Mouse (Mus musculus) layer of hippocampus, postnatal 36 days (tissue): ENCODE results near the gene Dlec1. TPM values are rescaled to one million over a fixed set of nuclear protein-coding genes. Genes with fewer than 3 reads are reported as not detected.

ENCODE experiments used
- DNase-seq, 2 experiments: peaks; one replicate each; pipeline ENCODE4 v3.0.0; 2022
- total RNA-seq, 2 experiments: library from RNA; stranded (reverse); gene quantifications; 2 replicates each; pipeline ENCODE4 v1.2.3; 2021

Gene Dlec1
- 1 to 10 TPM; 4.3 to 4.4 TPM for total RNA-seq

- peak; percentile 72 to 79 for DNase-seq
Observed at GRCm38 (mm10) chr9:119101992-119102782, at the start of gene Dlec1. Gene Dlec1 (plus strand): TSS chr9:119102478.

- DNase-seq = no peak
Observed at GRCm38 (mm10) chr9:119053964-119054576, 48.2 kb upstream of the Dlec1 start.

- no peak for DNase-seq
Observed at GRCm38 (mm10) chr9:119055336-119055735, 46.9 kb upstream of the Dlec1 start.

- DNase-seq = no peak
Observed at GRCm38 (mm10) chr9:119058245-119058644, 44.0 kb upstream of the Dlec1 start.

GRCm38 (mm10) chr9:119060701-119061100 is 41.6 kb upstream of the Dlec1 start:
- DNase-seq = no peak

- no peak for DNase-seq
Observed at GRCm38 (mm10) chr9:119063036-119063644, 39.1 kb upstream of the Dlec1 start.

- DNase-seq = no peak
Observed at GRCm38 (mm10) chr9:119064296-119064695, 38.0 kb upstream of the Dlec1 start.

GRCm38 (mm10) chr9:119067601-119068000 is 34.7 kb upstream of the Dlec1 start:
- peak; percentile 73 to 82 for DNase-seq

GRCm38 (mm10) chr9:119068266-119068665 is 34.0 kb upstream of the Dlec1 start:
- no peak for DNase-seq

GRCm38 (mm10) chr9:119070173-119070825 is 32.0 kb upstream of the Dlec1 start:
- DNase-seq = no peak

GRCm38 (mm10) chr9:119071786-119072185 is 30.5 kb upstream of the Dlec1 start:
- no peak for DNase-seq

- DNase-seq = no peak
Observed at GRCm38 (mm10) chr9:119073184-119073895, 28.9 kb upstream of the Dlec1 start.

- DNase-seq = no peak
Observed at GRCm38 (mm10) chr9:119075685-119076084, 26.6 kb upstream of the Dlec1 start.

GRCm38 (mm10) chr9:119080040-119080675 is 22.1 kb upstream of the Dlec1 start:
- DNase-seq = no peak

- DNase-seq = no peak
Observed at GRCm38 (mm10) chr9:119082039-119082438, 20.2 kb upstream of the Dlec1 start.

- no peak for DNase-seq
Observed at GRCm38 (mm10) chr9:119082656-119083430, 19.4 kb upstream of the Dlec1 start.

- DNase-seq = no peak
Observed at GRCm38 (mm10) chr9:119083966-119084365, 18.3 kb upstream of the Dlec1 start.

- peak in 1 of 2 experiments; percentile 47 for DNase-seq
Observed at GRCm38 (mm10) chr9:119086451-119086850, 15.8 kb upstream of the Dlec1 start.

GRCm38 (mm10) chr9:119087309-119087708 is 15.0 kb upstream of the Dlec1 start:
- no peak for DNase-seq

- DNase-seq = peak; percentile 70 to 72
Observed at GRCm38 (mm10) chr9:119088148-119088801, 14.0 kb upstream of the Dlec1 start.
